Mouse (Mus musculus): ENCODE results near the gene Pax8.
A peak's percentile ranks its signal among the peaks of the same experiment; 100 is the strongest.

Gene Pax8

GRCm38 (mm10) chr2:24475420-24475819 lies at the start of gene Pax8:
Gene Pax8, minus strand, starts transcription at chr2:24475599.
- DNase-seq (ENCODE audit: low spot score) = peak; percentile 20

DNA sequence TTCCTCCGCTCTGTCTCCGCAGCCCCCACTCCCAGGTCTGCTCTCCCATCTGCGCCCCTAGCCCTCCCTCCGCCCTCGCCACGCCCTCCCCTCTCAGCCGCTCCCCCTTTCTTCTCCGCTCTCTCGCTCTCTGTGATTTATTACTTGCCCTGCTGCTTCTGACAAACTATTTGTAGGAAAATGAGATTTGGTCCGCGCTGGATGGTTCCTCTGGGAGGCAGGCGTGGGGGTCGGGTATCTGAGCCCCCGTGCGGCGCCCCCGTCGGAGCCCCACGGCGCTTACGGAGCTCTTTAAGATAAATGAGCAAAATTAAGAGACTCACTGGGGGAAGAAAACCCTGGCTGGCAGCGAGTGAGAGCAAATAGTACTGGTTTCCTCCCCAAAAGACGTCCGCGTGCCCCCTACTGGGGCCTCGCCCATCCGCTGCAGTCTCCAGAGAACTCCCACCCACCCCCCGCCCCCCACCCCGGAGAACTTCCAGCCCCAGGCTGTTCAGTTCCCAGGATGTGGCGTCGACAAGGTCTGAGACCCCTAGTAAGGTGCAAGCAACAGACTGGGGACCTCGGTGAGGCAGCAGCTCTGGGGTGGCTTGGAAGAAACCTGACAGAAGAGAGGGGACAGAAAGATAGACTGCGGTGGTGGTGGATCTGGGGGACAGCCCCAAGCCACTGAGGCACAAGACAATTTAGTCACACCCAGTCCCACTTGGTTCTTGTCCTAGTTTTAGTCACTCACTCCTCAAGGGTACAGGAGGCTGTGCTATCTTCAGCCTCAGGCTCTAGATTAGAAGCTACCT lies 46.2 kb upstream of the Pax8 start:
- peak; percentile 9 for DNase-seq (ENCODE audit: low spot score)

DNA sequence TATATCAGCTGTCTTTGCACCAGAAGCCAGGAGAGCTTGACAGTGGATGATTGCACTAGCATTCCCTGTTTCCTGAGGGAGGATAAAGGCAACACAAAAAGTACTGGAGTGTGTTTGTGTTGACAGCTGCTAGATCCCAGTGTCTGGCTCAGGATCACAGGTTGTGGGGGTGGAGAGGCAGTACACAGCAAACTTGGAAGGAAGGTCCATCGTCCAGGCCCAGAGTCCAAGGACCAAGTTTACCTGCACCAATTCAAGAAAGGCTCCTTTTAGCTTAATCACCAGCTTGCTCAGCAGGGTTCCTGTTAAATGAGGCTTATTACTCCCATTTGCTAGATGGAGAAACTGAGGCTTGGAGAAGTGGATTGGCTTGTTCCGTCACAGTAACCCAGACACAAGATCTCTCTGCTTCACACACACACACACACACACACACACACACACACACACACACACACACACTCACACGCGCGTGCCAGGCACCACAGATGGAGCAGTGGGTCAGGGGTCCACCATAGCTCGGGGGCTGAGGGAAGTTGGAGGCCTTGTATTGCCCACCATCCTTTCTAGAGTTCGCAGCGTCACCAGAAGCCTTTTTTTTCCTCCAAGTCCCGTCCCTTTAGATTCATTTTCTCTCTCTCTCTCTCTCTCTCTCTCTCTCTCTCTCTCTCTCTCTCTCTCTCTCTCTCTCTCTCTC lies 45.3 kb upstream of the Pax8 start:
- DNase-seq (ENCODE audit: low spot score) = no peak

GRCm38 (mm10) chr2:24516946-24517345 lies 41.5 kb upstream of the Pax8 start:
- no peak for DNase-seq (ENCODE audit: low spot score)

- no peak for DNase-seq (ENCODE audit: low spot score)
Observed at GRCm38 (mm10) chr2:24507359-24507758, 32.0 kb upstream of the Pax8 start.

DNA sequence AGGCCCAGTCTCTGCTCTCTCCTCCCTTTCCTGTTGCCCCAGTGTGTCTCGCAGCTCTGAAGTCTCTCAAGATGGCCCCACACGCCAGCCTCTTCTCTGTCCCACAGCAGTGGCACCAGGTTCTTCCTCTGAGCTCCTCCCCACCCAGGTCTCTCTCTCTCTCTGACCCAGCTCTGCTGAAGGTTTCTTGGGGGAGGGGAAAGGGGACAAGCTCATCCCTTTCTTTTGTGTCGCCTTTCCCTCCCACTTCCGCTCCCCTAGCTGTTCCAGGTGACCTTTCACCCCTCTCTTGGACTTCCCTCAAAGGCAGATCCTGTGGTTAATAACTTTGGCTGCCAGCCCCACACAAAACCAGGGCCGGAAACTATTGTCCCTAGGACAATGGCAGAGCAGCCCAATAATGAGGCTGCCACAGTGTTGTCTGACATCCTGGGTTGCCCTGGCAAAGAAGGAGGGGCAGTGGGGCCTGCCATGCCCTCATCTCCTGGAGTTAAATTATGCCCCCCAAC lies 27.6 kb upstream of the Pax8 start:
- peak; percentile 30 for DNase-seq (ENCODE audit: low spot score)

GRCm38 (mm10) chr2:24500921-24501320 lies 25.5 kb upstream of the Pax8 start:
- DNase-seq (ENCODE audit: low spot score) = no peak

GRCm38 (mm10) chr2:24490564-24490963 lies 15.2 kb upstream of the Pax8 start:
- no peak for DNase-seq (ENCODE audit: low spot score)

GRCm38 (mm10) chr2:24488660-24489059 lies 13.3 kb upstream of the Pax8 start:
- no peak for DNase-seq (ENCODE audit: low spot score)

DNA sequence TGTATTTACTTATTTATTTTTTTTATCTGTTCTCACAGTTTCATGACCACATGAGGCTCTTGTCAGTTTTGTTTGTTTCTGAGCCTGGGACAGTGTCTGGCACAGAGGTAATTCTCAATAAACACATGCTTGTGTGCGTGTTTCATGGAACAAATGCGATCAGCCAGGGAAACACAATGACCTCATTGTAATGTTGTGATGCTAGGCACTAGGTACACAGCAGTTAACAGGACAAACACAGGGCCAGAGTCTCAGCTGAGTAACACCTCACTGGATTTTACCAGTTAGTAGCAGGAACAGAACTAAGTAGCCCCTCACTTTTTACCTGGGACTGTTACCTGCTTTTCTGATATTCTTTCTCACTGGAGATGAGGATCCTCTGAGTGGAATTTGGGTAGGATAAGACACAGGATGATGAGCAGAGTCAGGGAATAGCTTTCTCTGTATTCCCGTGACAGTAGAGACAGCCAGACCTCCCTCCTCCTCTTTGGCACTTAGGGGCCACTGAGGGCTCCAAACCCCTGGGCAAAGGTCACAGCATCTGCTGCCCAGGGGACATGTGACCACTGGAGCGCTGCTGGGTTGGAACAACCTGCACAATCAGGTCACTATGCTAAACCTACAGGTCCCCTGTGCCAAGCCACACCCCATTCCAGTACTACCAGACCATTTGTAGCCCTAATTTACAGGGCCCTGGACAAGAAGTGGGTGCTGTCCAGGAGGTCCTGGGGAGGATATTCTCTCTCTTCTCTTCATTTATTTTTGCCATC lies 11.8 kb upstream of the Pax8 start:
- DNase-seq (ENCODE audit: low spot score) = no peak

- no peak for DNase-seq (ENCODE audit: low spot score)
Observed at GRCm38 (mm10) chr2:24485398-24485797, 10.0 kb upstream of the Pax8 start.

- no peak for DNase-seq (ENCODE audit: low spot score)
Observed at GRCm38 (mm10) chr2:24479906-24480305, 4.5 kb upstream of the Pax8 start.

DNA sequence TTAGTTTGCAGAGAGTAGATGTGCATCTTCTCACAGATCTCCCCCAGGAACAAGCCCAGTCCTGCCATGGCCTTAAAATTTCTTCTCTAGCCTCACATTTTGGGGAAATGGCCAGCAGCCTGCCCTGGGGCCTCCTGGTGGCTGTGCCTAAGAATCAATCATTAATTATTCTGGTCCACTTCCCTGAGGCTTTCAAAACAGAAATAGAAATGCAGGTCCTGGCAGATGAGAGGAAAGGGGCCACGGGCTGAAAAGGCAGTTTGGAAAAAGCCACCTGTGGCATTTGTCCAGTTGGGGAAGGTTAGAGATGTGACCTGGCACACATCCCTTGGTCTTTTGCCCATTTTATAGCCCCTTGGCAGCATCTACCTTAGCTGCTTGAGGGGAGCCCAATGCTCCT lies 3.8 kb upstream of the Pax8 start:
- no peak for DNase-seq (ENCODE audit: low spot score)

DNA sequence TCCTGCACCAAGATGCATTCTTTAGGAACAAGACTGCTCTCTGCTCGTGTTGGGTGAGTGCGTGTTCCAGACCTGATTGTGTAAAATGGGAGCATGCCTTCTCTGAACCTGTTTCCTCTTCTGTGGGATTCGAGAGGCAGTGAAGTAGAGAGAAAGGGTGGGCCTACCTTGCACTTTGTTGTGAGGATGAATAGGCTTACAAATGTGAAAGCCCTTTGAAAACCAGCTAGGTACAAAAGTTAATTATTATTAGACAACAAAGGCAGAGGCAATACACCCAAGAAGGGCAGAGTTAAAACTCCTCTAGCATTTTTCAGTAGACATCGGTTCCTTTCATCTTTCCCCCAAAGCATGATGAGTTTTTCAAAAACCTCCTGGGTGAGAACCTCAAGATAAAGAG lies 3.2 kb upstream of the Pax8 start:
- no peak for DNase-seq (ENCODE audit: low spot score)

DNA sequence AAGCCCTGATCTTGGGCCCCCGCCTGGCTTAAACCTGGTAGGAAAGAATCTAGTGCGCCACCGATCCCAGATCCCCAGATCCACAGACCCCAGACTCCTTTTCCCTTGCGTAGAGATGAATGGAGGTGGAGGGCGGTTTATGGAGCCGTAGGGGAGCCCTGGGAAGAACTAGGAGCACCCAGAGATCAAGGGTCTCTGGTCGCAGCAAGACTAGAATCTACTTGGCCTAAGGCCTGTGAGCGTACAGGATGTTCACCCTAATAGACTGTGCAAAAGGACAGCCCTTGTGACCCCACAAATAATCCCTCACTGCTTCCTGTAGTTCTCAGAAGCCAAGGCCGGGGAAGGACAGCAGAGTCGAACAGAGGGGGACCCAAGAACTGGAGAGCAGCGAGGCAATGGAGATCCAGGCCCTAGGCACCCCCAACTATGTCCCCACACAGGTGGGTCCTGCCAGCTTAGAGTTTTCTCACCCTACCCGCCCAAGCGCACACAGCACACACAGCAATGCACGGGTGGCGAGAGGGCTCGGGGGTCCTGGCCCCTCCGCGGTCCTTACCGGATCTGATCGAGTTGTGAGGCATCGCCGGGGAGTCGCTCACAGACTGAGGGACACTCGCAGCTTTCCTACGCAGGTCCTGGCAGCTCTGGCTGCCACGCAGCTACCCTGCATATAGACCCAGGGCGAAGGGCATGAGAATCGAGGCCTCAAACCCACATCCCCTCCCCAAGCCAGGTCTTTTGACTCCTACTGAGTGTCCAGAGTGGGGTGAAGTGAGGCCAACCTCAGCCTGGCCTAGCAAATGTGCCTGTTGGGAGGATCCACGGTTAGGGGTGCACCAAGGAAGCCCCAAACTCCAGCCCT lies 653 bp downstream of the Pax8 start:
- DNase-seq (ENCODE audit: low spot score) = no peak

GRCm38 (mm10) chr2:24473641-24474511 lies 1.5 kb downstream of the Pax8 start:
- DNase-seq (ENCODE audit: low spot score) = no peak

DNA sequence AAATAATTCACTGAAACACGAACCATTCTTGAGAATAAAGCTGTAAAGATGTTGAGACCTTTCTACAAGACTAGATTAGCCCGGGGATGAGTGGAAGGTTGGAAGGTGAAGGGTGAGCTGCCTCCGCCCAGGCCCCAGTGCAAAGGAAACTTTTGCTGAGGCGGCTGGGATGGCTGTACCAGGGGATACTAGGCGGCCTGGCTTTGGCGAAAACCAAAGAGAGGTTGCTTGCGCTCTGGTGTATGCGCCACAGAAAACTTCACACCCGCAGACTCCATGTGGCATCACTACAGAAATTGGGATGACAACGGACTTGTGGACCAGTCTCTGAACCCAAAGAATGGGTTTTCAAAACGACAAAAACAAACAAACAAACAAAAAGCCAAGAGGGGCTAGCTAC lies 2.7 kb downstream of the Pax8 start:
- no peak for DNase-seq (ENCODE audit: low spot score)

- DNase-seq (ENCODE audit: low spot score) = no peak
Observed at GRCm38 (mm10) chr2:24472111-24472510, 3.3 kb downstream of the Pax8 start.

DNA sequence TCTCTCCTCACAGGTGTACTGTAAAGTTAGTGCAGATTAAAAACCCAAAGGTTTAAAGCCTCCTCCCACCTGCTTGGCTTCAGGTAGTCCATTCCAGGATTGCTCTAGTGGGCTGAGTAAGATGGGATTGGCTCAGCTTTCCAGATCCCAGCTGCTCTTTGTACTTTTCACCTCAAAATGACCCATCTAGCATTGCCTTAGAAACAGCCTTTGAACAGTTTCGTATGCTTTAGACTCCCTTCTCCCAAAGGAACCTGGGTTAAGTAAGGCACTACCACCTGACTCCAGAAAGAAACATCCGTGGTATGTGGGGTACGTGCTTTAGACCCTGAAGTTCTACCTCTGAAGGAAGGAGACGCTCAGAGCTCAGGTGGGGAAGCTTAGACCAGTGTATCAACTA lies 6.3 kb downstream of the Pax8 start:
- DNase-seq (ENCODE audit: low spot score) = no peak

GRCm38 (mm10) chr2:24468430-24468829 lies 7.0 kb downstream of the Pax8 start:
- DNase-seq (ENCODE audit: low spot score) = no peak

DNA sequence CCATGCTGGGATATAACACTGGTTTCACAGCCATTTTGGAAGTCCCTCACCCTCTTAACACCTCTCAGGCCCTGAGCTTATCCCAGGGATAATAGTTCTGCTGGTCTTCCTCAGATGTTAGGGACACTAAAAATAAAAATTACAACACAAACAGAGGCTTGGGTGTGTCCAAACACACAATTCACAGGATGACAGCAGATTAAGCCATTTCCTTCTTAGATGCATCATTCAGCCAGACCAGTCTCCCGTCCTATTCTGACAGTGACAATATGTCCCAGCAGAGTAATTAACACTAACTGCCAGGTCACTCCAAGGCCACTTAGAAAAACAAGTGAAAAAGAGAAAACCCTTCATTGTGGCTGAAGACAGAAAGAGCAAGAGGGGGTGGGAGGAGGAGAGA lies 8.2 kb downstream of the Pax8 start:
- no peak for DNase-seq (ENCODE audit: low spot score)
